Mouse (Mus musculus): ENCODE measurements around the gene Tbl1xr1. TPM values are rescaled to one million over a fixed set of nuclear protein-coding genes. Genes with fewer than 3 reads are reported as not detected.

The Tbl1xr1 gene
- 5.0 and 8.5 TPM in 2 replicates for polyA plus RNA-seq (2015; fragmentation: Nextera tagmentation; extraction: Ambion mirVana)

GRCm38 (mm10) chr3:22076561-22076935, at the start of gene Tbl1xr1:
TSS of gene Tbl1xr1 (plus strand) at chr3:22076652.
- ATAC-seq (ENCODE audit: low read depth) (peak; percentile 69), DNase-seq (peak; percentile 78)
- Histone ChIP-seq H3K27me3 (no peaks in the 10 kb centered on the region), H3K9ac (peak within 1 kb of the TSS; percentile 92), H3K27ac (peak within 1 kb of the TSS; percentile 91), H3K9me3 (replicated peaks) (no peaks in the 10 kb centered on the region), H3K4me2 (peak within 1 kb of the TSS; percentile 88), H3K36me3 (no peaks in the 10 kb centered on the region; the same call in 1 of the 2 replicates), H3K4me1 (replicated peaks) (peaks cover 49% of the 10 kb centered on the region), H3K4me3 (replicated peaks) (peak within 1 kb of the TSS; percentile 90)
- under 1% methylated on average over 25 of the region's 46 CpGs for WGBS (ENCODE audit: insufficient replicate concordance)

- ATAC-seq (ENCODE audit: low read depth) (no peak), DNase-seq (no peak)
- 68% methylated on average over 4 of the region's 4 CpGs for WGBS (ENCODE audit: insufficient replicate concordance)
- no peaks in the 10 kb centered on the region for H3K27me3 ChIP-seq
- no peaks in the 10 kb centered on the region for H3K9me3 ChIP-seq (replicated peaks)
- H3K4me3 ChIP-seq (replicated peaks): no peak overlapping the region
- H3K4me1 ChIP-seq (replicated peaks): no peaks in the 10 kb centered on the region
- no peak overlapping the region for H3K4me2 ChIP-seq
- no peaks in the 10 kb centered on the region for H3K36me3 ChIP-seq
- H3K27ac ChIP-seq: no peak overlapping the region
- no peak overlapping the region for H3K9ac ChIP-seq
These were observed 38.4 kb upstream of the Tbl1xr1 start for GRCm38 (mm10) chr3:22038004-22038403.

- Histone ChIP-seq H3K4me1 (replicated peaks) (no peaks in the 10 kb centered on the region), H3K36me3 (no peaks in the 10 kb centered on the region), H3K27ac (no peak overlapping the region), H3K4me2 (no peak overlapping the region), H3K9me3 (replicated peaks) (no peaks in the 10 kb centered on the region), H3K9ac (no peak overlapping the region), H3K4me3 (replicated peaks) (no peak overlapping the region), H3K27me3 (no peaks in the 10 kb centered on the region)
- ATAC-seq (ENCODE audit: low read depth) (no peak), DNase-seq (no peak)
- whole genome bisulfite sequencing (ENCODE audit: insufficient replicate concordance): 69% methylated on average over 8 of the region's 8 CpGs
These were observed 37.2 kb upstream of the Tbl1xr1 start for GRCm38 (mm10) chr3:22039036-22039795.

- Histone ChIP-seq H3K27me3 (no peaks in the 10 kb centered on the region), H3K36me3 (no peaks in the 10 kb centered on the region), H3K9ac (no peak overlapping the region), H3K4me1 (replicated peaks) (no peaks in the 10 kb centered on the region), H3K4me2 (no peak overlapping the region), H3K27ac (no peak overlapping the region), H3K9me3 (replicated peaks) (no peaks in the 10 kb centered on the region), H3K4me3 (replicated peaks) (no peak overlapping the region)
- ATAC-seq (ENCODE audit: low read depth) (no peak), DNase-seq (no peak)
- WGBS (ENCODE audit: insufficient replicate concordance): 76% methylated on average over 6 of the region's 6 CpGs
These were observed 35.8 kb upstream of the Tbl1xr1 start for GRCm38 (mm10) chr3:22040627-22041026.

GRCm38 (mm10) chr3:22047203-22047602, 29.2 kb upstream of the Tbl1xr1 start:
- Histone ChIP-seq H3K9me3 (replicated peaks) (no peaks in the 10 kb centered on the region), H3K9ac (no peak overlapping the region), H3K27ac (no peak overlapping the region), H3K36me3 (no peaks in the 10 kb centered on the region), H3K4me3 (replicated peaks) (no peak overlapping the region), H3K4me2 (no peak overlapping the region), H3K27me3 (no peaks in the 10 kb centered on the region), H3K4me1 (replicated peaks) (no peaks in the 10 kb centered on the region)
- DNase-seq (no peak), ATAC-seq (ENCODE audit: low read depth) (no peak)
- 81% methylated on average over 14 of the region's 14 CpGs for WGBS (ENCODE audit: insufficient replicate concordance)

- H3K4me2 ChIP-seq: no peak overlapping the region
- H3K4me3 ChIP-seq (replicated peaks): no peak overlapping the region
- DNase-seq (no peak), ATAC-seq (ENCODE audit: low read depth) (no peak)
- no peak overlapping the region for H3K27ac ChIP-seq
- no peaks in the 10 kb centered on the region for H3K36me3 ChIP-seq
- WGBS (ENCODE audit: insufficient replicate concordance): 70% methylated on average over 4 of the region's 4 CpGs
- H3K9me3 ChIP-seq (replicated peaks): no peaks in the 10 kb centered on the region
- no peaks in the 10 kb centered on the region for H3K4me1 ChIP-seq (replicated peaks)
- no peak overlapping the region for H3K9ac ChIP-seq
- no peaks in the 10 kb centered on the region for H3K27me3 ChIP-seq
These were observed 19.7 kb upstream of the Tbl1xr1 start for GRCm38 (mm10) chr3:22056664-22057328.

- WGBS (ENCODE audit: insufficient replicate concordance): 55% methylated on average over 7 of the region's 7 CpGs
- H3K9ac ChIP-seq: no peak overlapping the region
- no peak for DNase-seq
These were observed 18.1 kb upstream of the Tbl1xr1 start for GRCm38 (mm10) chr3:22058206-22058804.

GRCm38 (mm10) chr3:22061163-22061562, 15.3 kb upstream of the Tbl1xr1 start:
- H3K9ac ChIP-seq: no peak overlapping the region
- DNase-seq: no peak
- no peak overlapping the region for H3K4me3 ChIP-seq (replicated peaks)
- H3K27me3 ChIP-seq: no peaks in the 10 kb centered on the region
- H3K27ac ChIP-seq: no peak overlapping the region
- 64% methylated on average over 4 of the region's 4 CpGs for WGBS (ENCODE audit: insufficient replicate concordance)
- ATAC-seq (ENCODE audit: low read depth): no peak
- H3K36me3 ChIP-seq: no peaks in the 10 kb centered on the region
- no peaks in the 10 kb centered on the region for H3K4me1 ChIP-seq (replicated peaks)
- no peaks in the 10 kb centered on the region for H3K9me3 ChIP-seq (replicated peaks)
- H3K4me2 ChIP-seq: no peak overlapping the region

More at GRCm38 (mm10) chr3:22058206-22058804, 18.1 kb upstream of the Tbl1xr1 start:
- no peak overlapping the region for H3K4me2 ChIP-seq
- H3K36me3 ChIP-seq: no peaks in the 10 kb centered on the region
- no peaks in the 10 kb centered on the region for H3K9me3 ChIP-seq (replicated peaks)
- no peaks in the 10 kb centered on the region for H3K4me1 ChIP-seq (replicated peaks)
- ATAC-seq (ENCODE audit: low read depth): no peak
- no peak overlapping the region for H3K4me3 ChIP-seq (replicated peaks)
- H3K27ac ChIP-seq: no peak overlapping the region
- no peaks in the 10 kb centered on the region for H3K27me3 ChIP-seq

- no peaks in the 10 kb centered on the region for H3K27me3 ChIP-seq
- no peak overlapping the region for H3K4me2 ChIP-seq
- ATAC-seq (ENCODE audit: low read depth) (no peak), DNase-seq (no peak)
- no peak overlapping the region for H3K4me3 ChIP-seq (replicated peaks)
- no peaks in the 10 kb centered on the region for H3K36me3 ChIP-seq
- H3K27ac ChIP-seq: no peak overlapping the region
- no peak overlapping the region for H3K9ac ChIP-seq
- H3K4me1 ChIP-seq (replicated peaks): no peaks in the 10 kb centered on the region
- H3K9me3 ChIP-seq (replicated peaks): no peaks in the 10 kb centered on the region
- WGBS (ENCODE audit: insufficient replicate concordance): 76% methylated on average over 5 of the region's 5 CpGs
These were observed 7.8 kb upstream of the Tbl1xr1 start for GRCm38 (mm10) chr3:22068621-22069020.

GRCm38 (mm10) chr3:22073916-22074315, 2.5 kb upstream of the Tbl1xr1 start:
- H3K27ac ChIP-seq: no peak overlapping the region
- H3K4me3 ChIP-seq (replicated peaks): no peak overlapping the region
- no peaks in the 10 kb centered on the region for H3K9me3 ChIP-seq (replicated peaks)
- no peak overlapping the region for H3K9ac ChIP-seq
- no peak overlapping the region for H3K4me2 ChIP-seq
- no peaks in the 10 kb centered on the region for H3K36me3 ChIP-seq
- H3K27me3 ChIP-seq: no peaks in the 10 kb centered on the region
- 81% methylated on average over 1 of the region's 1 CpGs for WGBS (ENCODE audit: insufficient replicate concordance)
- ATAC-seq (ENCODE audit: low read depth): no peak
- DNase-seq: no peak
- peaks cover 30% of the 10 kb centered on the region for H3K4me1 ChIP-seq (replicated peaks)

GRCm38 (mm10) chr3:22074591-22075294, 1.7 kb upstream of the Tbl1xr1 start:
- peak; percentile 64 for ATAC-seq (ENCODE audit: low read depth)
- H3K4me2 ChIP-seq: peak overlapping the region; percentile 88
- H3K9ac ChIP-seq: peak overlapping the region; percentile 92; the same call in 1 of the 2 replicates
- no peaks in the 10 kb centered on the region for H3K9me3 ChIP-seq (replicated peaks)
- 25% methylated on average over 11 of the region's 11 CpGs for WGBS (ENCODE audit: insufficient replicate concordance)
- no peaks in the 10 kb centered on the region; the same call in 1 of the 2 replicates for H3K36me3 ChIP-seq
- H3K4me1 ChIP-seq (replicated peaks): peaks cover 38% of the 10 kb centered on the region
- H3K4me3 ChIP-seq (replicated peaks): peak overlapping the region; percentile 90
- DNase-seq: peak; percentile 51
- H3K27ac ChIP-seq: no peak overlapping the region
- no peaks in the 10 kb centered on the region for H3K27me3 ChIP-seq

Data from liver, embryonic 13.5 days (tissue).